Mouse (Mus musculus): ENCODE results near the gene Chml. TPM values are rescaled to one million over a fixed set of nuclear protein-coding genes. Genes with fewer than 3 reads are reported as not detected.

Gene Chml
- total and polyA plus RNA-seq, 3 experiments: 4.4 to 16.0 TPM; not detected in 1

- Histone ChIP-seq H3K79me2 (ENCODE audit: control insufficient read depth, insufficient read depth, low read length, poor library complexity) (no peaks in the 10 kb centered on the region), H3K4me3 (ENCODE audit: control insufficient read depth in 1 of 2, insufficient read depth in 1 of 2, low read depth in 2 of 2, low read length in 2 of 2) (no peak overlapping the region), H3K36me3 (ENCODE audit: control insufficient read depth in 1 of 2, insufficient read depth in 2 of 2, low read length in 2 of 2) (no peaks in the 10 kb centered on the region), H3K27ac (ENCODE audit: control insufficient read depth, low read depth, low read length) (no peak overlapping the region), H3K9me3 (replicated peaks; ENCODE audit: insufficient read depth, low read length) (no peaks in the 10 kb centered on the region), H3K9ac (ENCODE audit: control insufficient read depth, low read depth, low read length, poor library complexity, severe bottlenecking) (no peak overlapping the region), H3K4me1 (ENCODE audit: control insufficient read depth in 1 of 2, insufficient read depth in 2 of 2, low read length in 2 of 2) (no peaks in the 10 kb centered on the region), H3K27me3 (ENCODE audit: control insufficient read depth in 1 of 2, insufficient read depth in 2 of 2, low read length in 2 of 2) (no peaks in the 10 kb centered on the region)
- TF ChIP-seq MYB (IDR thresholded peaks at IDR 0.05; ENCODE audit: low read depth, low read length) (no peak), SMC3 (IDR thresholded peaks at IDR 0.05; ENCODE audit: low read depth, low read length) (no peak), BHLHE40 (IDR thresholded peaks at IDR 0.05; ENCODE audit: borderline replicate concordance, low read depth, low read length) (no peak), RCOR1 (IDR thresholded peaks at IDR 0.05; ENCODE audit: low read depth, low read length) (no peak), NRF1 (IDR thresholded peaks at IDR 0.05; ENCODE audit: insufficient read depth, low read depth, low read length, poor library complexity, severe bottlenecking) (no peak), UBTF (IDR thresholded peaks at IDR 0.05; ENCODE audit: borderline replicate concordance, insufficient read depth, low read depth, low read length) (no peak), HCFC1 (IDR thresholded peaks at IDR 0.05; ENCODE audit: low read depth, low read length) (no peak), POLR2A (IDR thresholded peaks at IDR 0.05; ENCODE audit: control insufficient read depth in 1 of 2, insufficient read depth in 1 of 2, low read depth in 1 of 2, low read length in 2 of 2, poor library complexity in 1 of 2) (no peak), NELFE (IDR thresholded peaks at IDR 0.05; ENCODE audit: low read depth, low read length) (no peak), POLR2AphosphoS2 (IDR thresholded peaks at IDR 0.05; ENCODE audit: low read length) (no peak), ETS1 (IDR thresholded peaks at IDR 0.05; ENCODE audit: low read depth, low read length) (no peak), CTCF (IDR thresholded peaks at IDR 0.05 in 2 of 3, conservative IDR thresholded peaks at IDR 0.05 in 1 of 3; ENCODE audit: control insufficient read depth in 1 of 3, insufficient read depth in 1 of 3, low read depth in 2 of 3, low read length in 3 of 3, poor library complexity in 1 of 3, severe bottlenecking in 1 of 3) (no peak)
- no peak for DNase-seq (ENCODE audit: low read depth, low spot score)
Observed at GRCm38 (mm10) chr1:175673563-175674325, 19.0 kb downstream of the Chml start.

- Histone ChIP-seq H3K36me3 (ENCODE audit: control insufficient read depth in 1 of 2, insufficient read depth in 2 of 2, low read length in 2 of 2) (no peaks in the 10 kb centered on the region), H3K9ac (ENCODE audit: control insufficient read depth, low read depth, low read length, poor library complexity, severe bottlenecking) (no peak overlapping the region), H3K27me3 (ENCODE audit: control insufficient read depth in 1 of 2, insufficient read depth in 2 of 2, low read length in 2 of 2) (no peaks in the 10 kb centered on the region), H3K4me3 (ENCODE audit: control insufficient read depth in 1 of 2, insufficient read depth in 1 of 2, low read depth in 2 of 2, low read length in 2 of 2) (no peak overlapping the region), H3K79me2 (ENCODE audit: control insufficient read depth, insufficient read depth, low read length, poor library complexity) (no peaks in the 10 kb centered on the region), H3K9me3 (replicated peaks; ENCODE audit: insufficient read depth, low read length) (no peaks in the 10 kb centered on the region), H3K4me1 (ENCODE audit: control insufficient read depth in 1 of 2, insufficient read depth in 2 of 2, low read length in 2 of 2) (no peaks in the 10 kb centered on the region), H3K27ac (ENCODE audit: control insufficient read depth, low read depth, low read length) (no peak overlapping the region)
- TF ChIP-seq GABPA (IDR thresholded peaks at IDR 0.05; ENCODE audit: low read depth, low read length) (no peak), SMC3 (IDR thresholded peaks at IDR 0.05; ENCODE audit: low read depth, low read length) (peak; percentile 60), CTCF (IDR thresholded peaks at IDR 0.05 in 2 of 3, conservative IDR thresholded peaks at IDR 0.05 in 1 of 3; ENCODE audit: control insufficient read depth in 1 of 3, insufficient read depth in 1 of 3, low read depth in 2 of 3, low read length in 3 of 3, poor library complexity in 1 of 3, severe bottlenecking in 1 of 3) (peak in 2 of 3 experiments; percentile 24 to 53; a peak in 4 of 6 replicates), GATA1 (IDR thresholded peaks at IDR 0.05; ENCODE audit: low read depth, low read length) (no peak), CHD2 (IDR thresholded peaks at IDR 0.05; ENCODE audit: low read length) (no peak), RAD21 (IDR thresholded peaks at IDR 0.05; ENCODE audit: low read depth, low read length) (peak; percentile 47), MAX (IDR thresholded peaks at IDR 0.05; ENCODE audit: low read length) (no peak), ZC3H11A (IDR thresholded peaks at IDR 0.05; ENCODE audit: low read depth, low read length) (peak; percentile 26; the same call in 1 of the 2 replicates), ELF1 (IDR thresholded peaks at IDR 0.05; ENCODE audit: low read depth, low read length) (no peak)
- peak; percentile 46 for DNase-seq (ENCODE audit: low read depth, low spot score)
Observed at GRCm38 (mm10) chr1:175671626-175672025, 21.1 kb downstream of the Chml start.
